Mouse (Mus musculus) E14TG2a.4 (cell line): ENCODE results near the gene Stra6.

ENCODE experiments used
- CTCF ChIP-seq: conservative IDR thresholded peaks from 2 replicates; pipeline ENCODE4 v1.5.1; 2014; ENCODE audit warnings: low read length
- NANOG ChIP-seq: IDR thresholded peaks from 2 replicates; pipeline ENCODE4 v1.6.1; 2014; ENCODE audit warnings: borderline replicate concordance, low read length, mixed read lengths

DNA sequence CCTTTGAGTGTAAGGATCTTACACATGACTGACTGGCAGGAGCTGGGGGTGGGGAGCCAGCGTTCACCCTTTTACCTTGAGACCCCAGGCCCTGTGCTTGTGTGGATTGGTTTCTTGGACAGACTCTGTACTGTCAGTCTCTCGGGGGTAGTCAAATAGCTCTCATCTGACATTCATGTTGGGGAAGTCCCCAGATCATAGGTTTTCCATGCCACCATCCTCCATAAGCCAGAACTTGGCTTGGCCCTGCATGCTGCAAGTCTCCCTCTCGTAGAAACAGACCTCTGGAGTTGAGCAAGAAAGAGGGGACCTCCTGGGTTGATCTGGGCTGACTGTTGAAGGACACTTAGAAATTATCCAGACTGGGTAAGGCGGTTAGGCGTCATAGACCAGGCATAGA is 45.2 kb upstream of the Stra6 start:
- TF ChIP-seq NANOG (no peak), CTCF (no peak)
